Mouse (Mus musculus): Measurements from ENCODE around the gene Clcc1. TPM values are rescaled to one million over a fixed set of nuclear protein-coding genes. Genes with fewer than 3 reads are reported as not detected.
"Not testable (repeated sequence)": the region's sequence is repeated elsewhere in the genome, so short reads cannot be mapped to it uniquely, and the experiment has no call there.

Gene Clcc1
- polyA plus RNA-seq (2016; fragmentation: Nextera tagmentation; extraction: Ambion mirVana) = 58.1 and 70.7 TPM in 2 replicates

DNA sequence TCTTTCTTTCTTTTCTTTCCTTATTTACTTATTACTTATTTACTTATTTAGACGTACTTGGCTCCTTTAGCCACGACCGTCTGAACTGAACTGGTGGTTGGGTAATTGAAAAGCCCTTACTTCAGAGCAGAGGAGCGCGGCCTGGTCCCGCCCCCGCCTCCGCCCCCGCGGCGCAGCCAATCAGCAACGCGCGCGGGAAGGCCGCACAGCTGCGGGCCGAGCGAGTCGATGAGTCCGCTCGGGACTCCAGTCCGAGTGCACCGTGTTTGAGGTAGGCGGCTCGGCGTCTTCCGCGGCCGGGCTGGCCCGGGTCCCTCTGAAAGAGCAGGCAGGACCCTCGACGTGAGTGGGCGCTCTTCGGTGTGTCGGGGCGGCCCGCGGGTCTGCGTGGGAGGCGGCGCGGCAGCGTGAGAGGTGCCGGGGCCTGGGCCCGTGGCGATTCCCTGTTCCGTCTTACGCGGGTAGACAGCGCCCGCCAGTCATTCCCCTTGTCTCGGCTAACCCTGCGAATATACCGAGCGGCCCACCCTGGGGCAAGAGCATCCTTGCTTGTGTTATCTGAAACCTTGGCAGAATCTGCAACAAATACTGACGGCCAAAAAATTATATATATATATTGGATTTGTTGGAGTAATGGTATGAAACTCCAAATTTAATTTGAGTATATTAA is at the start of gene Clcc1:
Gene Clcc1 (plus strand): TSS at position 204 of the 670 bp plus-strand sequence.
- peaks cover 20% of the 10 kb centered on the region for H3K4me1 ChIP-seq (replicated peaks)
- H3K9me3 ChIP-seq = no peaks in the 10 kb centered on the region
- H3K27ac ChIP-seq = peak within 1 kb of the TSS; percentile 96
- H3K27me3 ChIP-seq (ENCODE audit: insufficient read depth, poor library complexity, severe bottlenecking) = no peaks in the 10 kb centered on the region
- DNase-seq (ENCODE audit: low spot score) = peak; percentile 95
- H3K4me3 ChIP-seq = peak within 1 kb of the TSS; percentile 93
- WGBS = under 1% methylated on average over 57 of the region's 57 CpGs
- H3K36me3 ChIP-seq = peaks cover 11% of the 10 kb centered on the region

DNA sequence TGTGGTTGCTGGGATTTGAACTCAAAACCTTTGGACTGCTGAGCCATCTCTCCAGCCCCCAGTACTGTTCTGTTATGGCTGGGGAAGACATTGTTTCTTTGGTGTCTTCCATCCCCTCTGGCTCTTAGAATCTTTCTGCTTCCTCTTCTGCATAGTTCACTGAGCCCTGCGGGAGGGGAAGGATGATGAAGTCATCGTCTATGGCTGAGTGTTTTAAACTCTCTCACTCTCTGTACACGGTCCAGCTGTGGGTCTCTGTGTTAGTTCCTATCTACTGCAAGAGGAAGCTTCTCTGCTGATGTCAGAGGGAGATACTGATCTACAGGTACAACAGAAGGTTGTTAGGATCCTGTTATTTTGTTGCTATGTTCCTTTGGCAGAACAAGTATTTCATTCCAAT is 44.8 kb upstream of the Clcc1 start:
- no peak for DNase-seq (ENCODE audit: low spot score)
- H3K4me3 ChIP-seq = no peak overlapping the region
- peaks cover 25% of the 10 kb centered on the region for H3K36me3 ChIP-seq
- H3K9me3 ChIP-seq = no peaks in the 10 kb centered on the region
- H3K27me3 ChIP-seq (ENCODE audit: insufficient read depth, poor library complexity, severe bottlenecking) = no peaks in the 10 kb centered on the region
- WGBS = 71% methylated on average over 3 of the region's 3 CpGs
- no peaks in the 10 kb centered on the region for H3K4me1 ChIP-seq (replicated peaks)
- no peak overlapping the region for H3K27ac ChIP-seq

DNA sequence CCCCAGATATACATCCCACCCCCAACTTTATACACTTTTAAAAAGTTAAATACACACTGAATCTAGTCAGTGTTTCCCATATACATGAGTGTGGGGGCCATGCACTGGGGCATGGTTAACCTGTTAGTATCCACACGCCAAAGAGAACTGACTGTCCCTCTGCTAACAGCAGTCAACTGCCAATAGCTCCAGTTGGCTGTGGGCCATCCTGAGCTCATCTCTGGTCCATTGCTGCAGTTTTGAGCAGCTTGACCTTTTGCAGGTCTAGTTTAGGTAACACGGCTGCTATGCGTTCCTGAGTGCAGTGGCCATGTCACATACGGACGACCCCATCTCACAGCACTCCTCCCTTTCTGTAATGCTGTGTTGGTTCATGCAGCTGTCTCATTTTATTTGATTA is 19.0 kb upstream of the Clcc1 start:
- peaks cover 21% of the 10 kb centered on the region for H3K36me3 ChIP-seq
- H3K27me3 ChIP-seq (ENCODE audit: insufficient read depth, poor library complexity, severe bottlenecking) = no peaks in the 10 kb centered on the region
- no peak overlapping the region for H3K4me3 ChIP-seq
- WGBS = 92% methylated on average over 5 of the region's 5 CpGs
- H3K27ac ChIP-seq = no peak overlapping the region
- H3K4me1 ChIP-seq (replicated peaks) = no peaks in the 10 kb centered on the region
- no peaks in the 10 kb centered on the region for H3K9me3 ChIP-seq
- no peak for DNase-seq (ENCODE audit: low spot score)

DNA sequence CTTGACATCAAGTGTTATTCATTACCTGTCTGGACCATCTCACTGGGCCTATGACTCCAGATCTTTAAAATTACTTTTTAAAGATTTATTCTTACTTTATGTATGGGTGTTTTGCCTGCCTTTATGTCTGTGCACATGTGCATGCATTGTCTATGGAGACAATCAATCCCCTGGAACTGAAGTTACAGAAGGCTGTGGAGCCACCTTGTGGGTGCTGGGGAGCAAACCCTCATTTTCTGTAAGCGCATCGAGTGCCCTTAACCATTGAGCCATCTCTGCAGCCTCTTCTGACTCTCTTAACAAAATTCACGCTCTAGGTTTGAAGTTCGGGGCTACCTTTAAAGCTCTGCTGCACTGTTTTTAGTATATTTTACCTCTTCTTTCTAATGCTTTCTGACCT is 14.3 kb upstream of the Clcc1 start:
- WGBS = 70% methylated on average over 4 of the region's 4 CpGs
- H3K36me3 ChIP-seq = peaks cover 21% of the 10 kb centered on the region
- no peaks in the 10 kb centered on the region for H3K4me1 ChIP-seq (replicated peaks)
- no peak for DNase-seq (ENCODE audit: low spot score)
- no peak overlapping the region for H3K27ac ChIP-seq
- H3K9me3 ChIP-seq = no peaks in the 10 kb centered on the region
- H3K4me3 ChIP-seq = no peak overlapping the region
- H3K27me3 ChIP-seq (ENCODE audit: insufficient read depth, poor library complexity, severe bottlenecking) = no peaks in the 10 kb centered on the region

DNA sequence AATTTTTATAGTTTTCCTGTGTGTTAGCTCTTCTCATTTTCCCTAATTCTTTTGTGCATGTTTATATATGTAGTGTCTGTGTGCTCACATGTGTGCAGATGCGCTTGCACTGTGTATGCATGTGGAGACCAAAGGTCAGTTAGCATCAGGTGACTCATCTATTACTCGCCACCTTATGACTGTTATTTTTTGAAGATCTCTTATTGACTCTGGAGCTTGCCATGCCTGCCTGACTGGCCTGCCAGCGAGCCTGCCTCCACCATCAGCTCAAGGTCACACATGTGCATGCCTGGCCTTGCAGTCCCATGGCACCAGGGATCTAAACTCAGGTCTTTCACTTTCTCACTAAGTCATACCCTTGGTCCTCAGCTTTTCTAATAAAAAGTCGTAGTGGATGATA is 12.7 kb upstream of the Clcc1 start:
- no peak for DNase-seq (ENCODE audit: low spot score)
- H3K4me3 ChIP-seq = no peak overlapping the region
- no peaks in the 10 kb centered on the region for H3K4me1 ChIP-seq (replicated peaks)
- H3K36me3 ChIP-seq = peaks cover 33% of the 10 kb centered on the region
- no peaks in the 10 kb centered on the region for H3K9me3 ChIP-seq
- 88% methylated on average over 4 of the region's 4 CpGs for WGBS
- H3K27ac ChIP-seq = no peak overlapping the region
- no peaks in the 10 kb centered on the region for H3K27me3 ChIP-seq (ENCODE audit: insufficient read depth, poor library complexity, severe bottlenecking)

DNA sequence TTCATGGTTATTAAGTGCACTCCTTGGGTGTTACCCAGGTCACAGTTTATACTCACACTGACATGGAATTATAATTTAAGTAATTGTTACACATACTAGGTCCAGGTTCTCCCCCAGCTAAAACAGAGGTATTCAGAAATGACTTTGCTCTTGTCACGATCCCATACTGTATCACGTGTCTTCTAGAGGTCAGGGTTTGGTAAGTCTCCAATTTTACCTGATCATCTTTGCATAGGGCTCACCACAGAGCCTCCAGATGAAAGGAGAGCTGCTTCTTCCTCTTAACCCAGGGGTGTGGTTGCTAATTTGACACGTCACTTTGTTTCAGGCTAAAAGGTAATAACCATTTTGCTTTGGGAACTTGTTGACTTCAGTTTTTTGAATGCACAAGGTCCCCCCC is 8.9 kb upstream of the Clcc1 start:
- Histone ChIP-seq H3K27me3 (ENCODE audit: insufficient read depth, poor library complexity, severe bottlenecking) (no peaks in the 10 kb centered on the region), H3K4me1 (replicated peaks) (no peaks in the 10 kb centered on the region), H3K36me3 (peaks cover 34% of the 10 kb centered on the region), H3K9me3 (no peaks in the 10 kb centered on the region), H3K4me3 (no peak overlapping the region), H3K27ac (no peak overlapping the region)
- 91% methylated on average over 3 of the region's 3 CpGs for WGBS
- no peak for DNase-seq (ENCODE audit: low spot score)

DNA sequence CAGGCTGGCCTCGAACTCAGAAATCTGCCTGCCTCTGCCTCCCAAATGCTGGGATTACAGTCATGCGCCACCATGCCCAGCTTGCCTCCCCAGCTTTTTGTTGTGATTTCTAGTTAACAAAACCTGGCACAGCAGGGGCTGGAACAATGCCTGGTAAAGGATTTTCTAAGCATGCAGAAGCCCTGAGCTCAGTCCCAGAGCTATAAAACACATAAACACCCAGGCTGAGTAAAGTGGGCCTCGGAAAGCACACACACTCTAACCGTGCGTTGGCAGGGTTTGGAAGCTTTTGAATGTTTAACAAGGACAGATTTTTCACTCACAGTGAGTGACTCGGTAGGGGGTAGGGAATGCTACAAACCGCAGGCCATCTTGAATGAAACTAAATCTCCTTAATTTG is 7.7 kb upstream of the Clcc1 start:
- Histone ChIP-seq H3K36me3 (peaks cover 33% of the 10 kb centered on the region), H3K27me3 (ENCODE audit: insufficient read depth, poor library complexity, severe bottlenecking) (no peaks in the 10 kb centered on the region), H3K9me3 (no peaks in the 10 kb centered on the region), H3K27ac (no peak overlapping the region), H3K4me3 (no peak overlapping the region), H3K4me1 (replicated peaks) (no peaks in the 10 kb centered on the region)
- no peak for DNase-seq (ENCODE audit: low spot score)
- 63% methylated on average over 7 of the region's 7 CpGs for WGBS

DNA sequence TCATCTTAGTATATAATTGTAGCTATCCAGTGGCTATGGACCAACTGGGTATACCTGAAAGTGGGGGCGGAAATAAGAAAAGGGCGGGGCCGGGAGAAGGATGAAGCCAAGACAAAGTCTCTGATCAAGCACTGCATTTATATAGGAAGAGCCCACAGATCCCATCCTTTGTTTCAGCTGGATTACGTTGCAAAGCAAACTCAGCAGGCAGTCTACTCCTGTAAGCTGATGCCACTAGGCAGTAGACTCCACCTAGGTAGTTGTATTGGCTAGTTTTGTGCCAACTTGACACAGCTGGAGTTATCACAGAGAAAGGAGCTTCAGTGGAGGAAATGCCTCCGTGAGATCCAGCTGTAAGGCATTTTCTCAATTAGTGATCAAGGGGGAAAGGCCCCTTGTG is 6.0 kb upstream of the Clcc1 start:
- 39% methylated on average over 5 of the region's 5 CpGs for WGBS
- H3K27me3 ChIP-seq (ENCODE audit: insufficient read depth, poor library complexity, severe bottlenecking); H3K4me1 ChIP-seq (replicated peaks); H3K9me3 ChIP-seq; H3K4me3 ChIP-seq; H3K27ac ChIP-seq; DNase-seq (ENCODE audit: low spot score): not testable (repeated sequence)
- peaks cover 31% of the 10 kb centered on the region for H3K36me3 ChIP-seq

DNA sequence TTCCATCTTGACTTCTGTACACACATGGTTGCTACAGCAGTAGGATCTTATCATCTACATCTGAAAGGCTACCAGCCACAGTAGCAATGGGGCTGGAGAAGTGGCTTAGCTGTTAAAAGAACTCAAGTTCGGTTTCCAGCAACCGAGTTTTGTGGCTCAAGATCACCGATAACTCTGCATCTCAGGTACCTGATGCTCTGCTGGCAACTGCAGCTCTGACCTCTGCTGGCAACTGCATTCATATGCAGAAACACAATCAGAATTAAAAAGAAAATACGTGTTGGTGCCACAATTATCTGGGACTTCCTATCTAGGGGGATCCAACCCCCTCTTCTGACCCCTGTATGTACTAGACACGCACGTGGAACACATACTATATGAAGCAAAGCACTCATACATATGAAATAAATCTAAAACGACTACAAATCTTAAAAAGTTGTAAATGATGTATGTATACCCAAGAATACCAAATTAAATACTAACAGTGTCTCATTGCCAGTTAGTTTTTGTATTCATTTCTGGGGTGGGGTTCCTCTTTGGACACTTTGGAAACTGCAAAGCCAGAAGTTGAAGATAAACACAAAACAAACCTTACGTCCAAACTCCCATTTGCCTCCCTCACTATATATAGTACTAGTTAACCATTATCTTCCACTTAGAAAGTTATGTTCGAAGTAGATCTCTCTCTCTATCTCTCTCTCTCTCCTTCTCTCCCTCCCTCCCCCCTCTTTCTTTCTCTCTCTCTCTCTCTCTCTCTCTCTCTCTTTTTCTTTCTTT is 659 bp upstream of the Clcc1 start:
- WGBS = 26% methylated on average over 9 of the region's 9 CpGs
- H3K9me3 ChIP-seq = no peaks in the 10 kb centered on the region
- peaks cover 20% of the 10 kb centered on the region for H3K4me1 ChIP-seq (replicated peaks)
- H3K27ac ChIP-seq = no peak overlapping the region
- H3K4me3 ChIP-seq = peak overlapping the region; percentile 93
- no peak for DNase-seq (ENCODE audit: low spot score)
- H3K36me3 ChIP-seq = peaks cover 4% of the 10 kb centered on the region
- no peaks in the 10 kb centered on the region for H3K27me3 ChIP-seq (ENCODE audit: insufficient read depth, poor library complexity, severe bottlenecking)

DNA sequence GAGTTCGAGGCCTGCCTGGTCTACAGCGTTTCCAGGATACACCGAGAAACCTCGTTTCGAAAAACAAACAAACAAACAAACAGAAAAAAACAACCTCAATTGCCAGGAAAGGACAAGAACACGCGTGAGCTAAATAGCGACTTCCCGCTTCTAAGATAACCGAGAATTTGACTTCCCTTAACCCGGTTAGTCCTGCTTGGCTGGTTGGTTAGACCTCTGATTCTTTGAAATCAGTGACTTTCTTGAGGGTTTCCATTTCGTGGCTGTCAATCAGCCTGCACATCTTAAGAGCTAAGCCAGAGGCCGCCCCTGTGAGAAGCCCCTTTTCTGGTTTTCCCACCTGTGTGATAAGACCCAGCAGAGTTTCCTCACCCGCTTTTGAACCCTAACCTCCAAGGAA is 853 bp downstream of the Clcc1 start:
- Histone ChIP-seq H3K4me3 (peak overlapping the region; percentile 93), H3K27me3 (ENCODE audit: insufficient read depth, poor library complexity, severe bottlenecking) (no peaks in the 10 kb centered on the region), H3K4me1 (replicated peaks) (peaks cover 20% of the 10 kb centered on the region), H3K36me3 (peaks cover 16% of the 10 kb centered on the region), H3K27ac (peak overlapping the region; percentile 96), H3K9me3 (no peaks in the 10 kb centered on the region)
- peak; percentile 15 for DNase-seq (ENCODE audit: low spot score)
- 29% methylated on average over 14 of the region's 14 CpGs for WGBS

DNA sequence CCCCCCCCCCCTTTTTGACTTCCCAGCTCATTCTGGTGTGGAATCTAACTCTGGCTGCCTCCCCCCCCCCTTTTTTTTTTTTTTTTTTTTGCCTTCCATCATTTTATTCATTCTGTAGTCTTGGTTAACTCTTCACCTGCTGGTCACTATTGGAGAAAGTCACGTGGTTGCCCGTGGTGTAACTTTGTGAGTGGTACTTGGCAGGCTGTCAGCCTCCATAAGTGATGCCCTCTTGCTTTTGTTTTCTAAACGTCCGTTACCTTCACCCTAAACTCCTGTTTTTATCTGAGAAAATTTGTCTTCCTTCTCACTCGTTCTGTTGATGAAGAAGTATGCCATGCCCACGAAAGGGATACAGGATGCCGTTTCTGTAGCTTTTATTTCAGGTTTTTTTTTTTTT is 1.8 kb downstream of the Clcc1 start:
- 88% methylated on average over 7 of the region's 7 CpGs for WGBS
- Histone ChIP-seq H3K9me3 (no peaks in the 10 kb centered on the region), H3K27me3 (ENCODE audit: insufficient read depth, poor library complexity, severe bottlenecking) (no peaks in the 10 kb centered on the region), H3K4me3 (no peak overlapping the region), H3K4me1 (replicated peaks) (peaks cover 20% of the 10 kb centered on the region), H3K36me3 (peaks cover 24% of the 10 kb centered on the region), H3K27ac (no peak overlapping the region)
- DNase-seq (ENCODE audit: low spot score) = no peak

DNA sequence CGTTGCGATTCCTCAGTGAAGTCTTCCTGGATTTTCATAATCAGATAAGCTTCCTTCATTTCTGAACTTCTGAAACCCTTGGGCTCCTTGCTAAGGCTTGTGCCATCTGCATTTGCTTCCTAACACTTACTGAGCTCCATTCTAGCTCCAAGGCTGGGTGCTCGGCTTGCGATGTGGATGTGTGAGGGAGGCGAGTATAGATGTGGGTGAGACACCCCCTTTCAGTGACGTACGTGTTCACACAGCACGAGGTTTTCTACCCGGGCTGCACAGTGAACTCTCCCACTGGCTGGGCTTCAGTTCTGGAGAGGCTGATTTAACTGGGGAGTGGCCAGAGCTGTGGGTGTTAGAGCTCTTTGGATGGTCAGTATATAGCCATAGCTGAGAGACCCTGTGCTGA is 4.9 kb downstream of the Clcc1 start:
- Histone ChIP-seq H3K4me1 (replicated peaks) (peaks cover 13% of the 10 kb centered on the region), H3K9me3 (no peaks in the 10 kb centered on the region), H3K4me3 (no peak overlapping the region), H3K27me3 (ENCODE audit: insufficient read depth, poor library complexity, severe bottlenecking) (no peaks in the 10 kb centered on the region), H3K27ac (no peak overlapping the region), H3K36me3 (peaks cover 56% of the 10 kb centered on the region)
- no peak for DNase-seq (ENCODE audit: low spot score)
- 95% methylated on average over 9 of the region's 9 CpGs for WGBS

DNA sequence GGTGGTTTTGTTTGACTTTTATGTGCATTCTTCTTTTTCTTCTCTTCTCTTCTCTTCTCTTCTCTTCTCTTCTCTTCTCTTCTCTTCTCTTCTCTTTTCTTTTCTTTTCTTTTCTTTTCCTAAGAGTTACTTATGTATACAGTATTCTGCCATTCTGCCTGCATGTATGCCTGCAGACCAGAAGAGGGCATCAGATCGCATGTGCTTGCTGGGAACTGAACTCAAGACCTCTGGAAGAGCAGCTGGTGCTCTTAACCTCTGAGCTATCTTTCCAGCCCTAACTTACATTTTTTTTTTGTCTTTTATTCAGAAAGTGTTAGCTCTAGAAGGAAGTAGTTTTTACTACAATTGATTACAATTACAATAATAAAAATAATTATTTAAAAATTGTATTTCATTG is 7.2 kb downstream of the Clcc1 start:
- Histone ChIP-seq H3K36me3 (peaks cover 79% of the 10 kb centered on the region), H3K4me3 (no peak overlapping the region), H3K27ac (no peak overlapping the region), H3K27me3 (ENCODE audit: insufficient read depth, poor library complexity, severe bottlenecking) (no peaks in the 10 kb centered on the region), H3K9me3 (no peaks in the 10 kb centered on the region), H3K4me1 (replicated peaks) (no peaks in the 10 kb centered on the region)
- 80% methylated on average over 1 of the region's 1 CpGs for WGBS
- no peak for DNase-seq (ENCODE audit: low spot score)
